Mouse (Mus musculus) left cerebral cortex, adult 2 months (tissue): Measurements from ENCODE around the gene Tmem132d. TPM values are rescaled to one million over a fixed set of nuclear protein-coding genes. Genes with fewer than 3 reads are reported as not detected.

Source experiments
- DNase-seq, 2 experiments: peaks; one replicate each; pipeline ENCODE4 v3.0.0; 2021 to 2022; ENCODE audit warnings: low spot score in 2 of 2, mixed read lengths in 1 of 2; ENCODE audit errors: extremely low spot score in 1 of 2
- H3K27ac ChIP-seq: fragments of 200-600 bp; 2 replicates; pipeline ENCODE4 v1.8.1; 2022
- H3K4me3 ChIP-seq: fragments of 200-600 bp; 2 replicates; pipeline ENCODE4 v1.8.1; 2022
- CTCF ChIP-seq: fragments of 200-600 bp; IDR thresholded peaks from 2 replicates; pipeline ENCODE4 v1.8.1; 2022; ENCODE audit warnings: antibody characterized with exemption, mild to moderate bottlenecking, moderate library complexity
- intact Hi-C: fragments of 180-260 bp; cut with DNase I; formaldehyde crosslinking; loops from one replicate; pipeline ENCODE4 v1.15.1; 2025
- total RNA-seq, 2 experiments: library from RNA; stranded (reverse); gene quantifications; 2 replicates each; pipeline ENCODE4 v1.2.3; 2021

The Tmem132d gene
- total RNA-seq, 2 experiments from 2014 or later = 57.7 to 59.9 TPM

DNA sequence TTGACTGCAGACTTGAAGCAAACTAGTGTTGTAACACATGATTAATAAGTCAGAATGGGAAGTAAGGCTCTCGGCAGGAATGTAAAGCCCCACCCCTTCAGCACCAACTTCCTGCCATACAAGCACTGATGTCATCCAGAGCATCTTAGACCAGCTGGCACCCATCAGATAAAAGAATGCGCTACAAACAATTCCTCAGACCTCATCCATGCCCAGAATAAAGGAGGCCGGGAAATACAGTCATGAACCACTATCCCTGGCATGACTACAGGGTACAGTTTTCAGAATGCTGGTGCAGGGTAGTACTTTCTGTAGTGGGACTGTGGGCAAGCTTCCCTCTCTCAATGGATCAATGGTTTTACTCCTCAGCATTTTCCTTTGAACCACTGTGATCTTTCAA is 310.2 kb downstream of the Tmem132d start:
- H3K4me3 ChIP-seq = no peak overlapping the region
- no peak for DNase-seq
- no peak overlapping the region for H3K27ac ChIP-seq
- intact Hi-C loops = no loop called here
- TF ChIP-seq CTCF = no peak

DNA sequence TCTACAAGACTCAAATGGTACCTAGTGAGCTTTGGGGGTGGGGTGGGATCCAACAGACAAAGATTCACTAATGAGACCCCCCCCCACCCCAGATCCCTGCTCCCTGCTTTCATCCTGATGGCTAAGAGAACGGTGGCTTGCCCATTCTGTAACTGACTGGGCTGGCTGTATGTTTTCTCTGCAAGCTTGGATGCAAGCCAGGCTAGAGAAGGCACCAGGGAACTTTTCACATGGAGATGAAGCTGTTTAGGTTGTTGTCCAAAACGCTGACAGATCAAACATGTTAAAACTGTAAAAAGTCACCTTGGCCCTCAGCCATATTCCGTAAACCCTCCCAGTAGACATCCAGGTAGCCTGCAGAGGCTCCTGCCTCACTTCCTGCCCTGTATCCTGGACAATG is 313.7 kb downstream of the Tmem132d start:
- Histone ChIP-seq H3K27ac (no peak overlapping the region), H3K4me3 (no peak overlapping the region)
- intact Hi-C loops = no loop called here
- no peak for DNase-seq
- TF ChIP-seq CTCF = no peak

- no peak overlapping the region for H3K27ac ChIP-seq
- TF ChIP-seq CTCF = no peak
- intact Hi-C loops = no loop called here
- no peak overlapping the region for H3K4me3 ChIP-seq
- DNase-seq = no peak
Measured at GRCm38 (mm10) chr5:128113107-128113506, 319.8 kb downstream of the Tmem132d start.

GRCm38 (mm10) chr5:128112518-128112917 is 320.4 kb downstream of the Tmem132d start:
- TF ChIP-seq CTCF = peak; percentile 2; the same call in 1 of the 2 replicates
- H3K27ac ChIP-seq = no peak overlapping the region
- DNase-seq = no peak
- no peak overlapping the region for H3K4me3 ChIP-seq
- intact Hi-C loops = no loop called here

DNA sequence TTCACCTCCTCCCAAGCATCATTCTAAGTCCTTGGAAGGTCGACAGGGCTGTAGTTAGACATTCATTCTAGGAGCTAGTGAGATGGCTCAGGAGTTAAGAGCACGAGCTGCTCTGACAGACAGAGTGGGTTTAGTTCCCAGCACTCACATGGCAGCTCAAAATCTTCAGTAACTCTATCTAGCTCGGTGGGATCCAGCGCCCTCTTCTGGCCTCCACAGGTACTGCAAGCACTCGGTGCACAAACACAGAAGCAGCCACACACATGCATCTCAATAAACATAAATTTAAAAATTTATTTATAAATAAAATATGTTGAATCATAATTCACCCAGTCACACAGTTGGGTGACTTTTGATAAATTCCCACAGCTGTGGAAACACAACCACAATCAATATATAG is 321.2 kb downstream of the Tmem132d start:
- TF ChIP-seq CTCF = peak; percentile 47
- DNase-seq = no peak

GRCm38 (mm10) chr5:128102556-128102955 is 330.3 kb downstream of the Tmem132d start:
- intact Hi-C loops = no loop called here
- DNase-seq = peak in 1 of 2 experiments; percentile 29
- TF ChIP-seq CTCF = no peak
- 0 out of 2 replicates have a peak overlapping the region, but pooled peaks have one; percentile 7 for H3K27ac ChIP-seq
- H3K4me3 ChIP-seq = no peak overlapping the region

More for the DNA sequence above, 321.2 kb downstream of the Tmem132d start:
- intact Hi-C loops = no loop called here
- Histone ChIP-seq H3K4me3 (no peak overlapping the region), H3K27ac (no peak overlapping the region)

- DNase-seq = no peak
Measured at GRCm38 (mm10) chr5:128100331-128100730, 332.5 kb downstream of the Tmem132d start.

DNA sequence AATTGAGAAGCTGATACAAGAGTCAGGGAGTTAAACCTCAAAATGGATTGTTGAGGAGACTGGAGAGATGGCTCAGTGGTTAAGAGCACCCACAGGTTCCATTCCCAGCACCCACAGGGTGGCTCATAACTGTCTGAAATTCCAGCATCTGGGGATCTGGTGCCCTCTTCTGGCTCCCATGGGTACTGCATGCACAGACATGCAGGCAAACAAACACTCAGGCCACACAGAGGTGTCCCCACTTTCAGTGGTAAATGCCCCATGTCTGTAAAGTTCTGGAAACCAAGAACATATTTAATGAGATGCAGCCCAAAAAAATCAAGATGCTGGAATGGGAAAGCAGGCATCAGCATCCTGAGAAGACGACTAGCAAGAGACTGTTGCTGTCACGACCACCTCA is 333.4 kb downstream of the Tmem132d start:
- no peak overlapping the region for H3K4me3 ChIP-seq
- H3K27ac ChIP-seq = no peak overlapping the region
- no peak for DNase-seq
- intact Hi-C loops = no loop called here
- TF ChIP-seq CTCF = peak; percentile 41

More at GRCm38 (mm10) chr5:128100331-128100730, 332.5 kb downstream of the Tmem132d start:
- Histone ChIP-seq H3K27ac (no peak overlapping the region), H3K4me3 (no peak overlapping the region)
- no peak for TF ChIP-seq CTCF
- intact Hi-C loops = no loop called here

GRCm38 (mm10) chr5:128090578-128090977 is 342.3 kb downstream of the Tmem132d start:
- intact Hi-C loops = loop anchor here (5.0 kb wide), 1 partner anchor 342 kb away; the partner anchor contains the start of gene Tmem132d
- DNase-seq = no peak
- no peak for TF ChIP-seq CTCF
- Histone ChIP-seq H3K27ac (no peak overlapping the region), H3K4me3 (no peak overlapping the region)

GRCm38 (mm10) chr5:128075456-128075855 is 357.4 kb downstream of the Tmem132d start:
- TF ChIP-seq CTCF = no peak
- Histone ChIP-seq H3K27ac (no peak overlapping the region), H3K4me3 (no peak overlapping the region)
- intact Hi-C loops = no loop called here
- no peak for DNase-seq

DNA sequence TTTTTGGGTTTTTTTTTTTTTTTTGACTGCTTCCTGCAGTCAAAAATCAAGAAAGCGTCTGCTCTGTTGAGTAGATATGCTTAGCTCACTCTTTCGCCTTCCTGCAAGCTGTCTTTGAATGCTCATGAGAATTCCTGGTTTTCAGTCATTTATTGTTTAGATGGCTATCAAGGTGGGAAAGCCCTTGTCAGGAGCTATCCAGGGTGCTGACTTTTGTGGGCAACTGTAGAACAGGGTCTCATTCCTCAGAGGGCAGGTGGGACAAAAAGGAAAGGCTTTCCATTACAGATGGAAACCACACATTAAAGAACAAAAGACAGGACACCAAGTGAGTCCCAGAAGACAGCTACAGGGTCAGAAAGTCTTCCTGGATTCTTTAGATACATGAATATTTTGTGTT is 360.3 kb downstream of the Tmem132d start:
- DNase-seq = no peak
- no peak for TF ChIP-seq CTCF
- Histone ChIP-seq H3K4me3 (no peak overlapping the region), H3K27ac (no peak overlapping the region)
- intact Hi-C loops = no loop called here

GRCm38 (mm10) chr5:128041781-128042180 is 391.1 kb downstream of the Tmem132d start:
- intact Hi-C loops = loop anchor here (5.0 kb wide), 2 partner anchors 219 to 391 kb away; partner anchors contain the start of gene Tmem132d
- no peak for TF ChIP-seq CTCF
- H3K27ac ChIP-seq = no peak overlapping the region

DNA sequence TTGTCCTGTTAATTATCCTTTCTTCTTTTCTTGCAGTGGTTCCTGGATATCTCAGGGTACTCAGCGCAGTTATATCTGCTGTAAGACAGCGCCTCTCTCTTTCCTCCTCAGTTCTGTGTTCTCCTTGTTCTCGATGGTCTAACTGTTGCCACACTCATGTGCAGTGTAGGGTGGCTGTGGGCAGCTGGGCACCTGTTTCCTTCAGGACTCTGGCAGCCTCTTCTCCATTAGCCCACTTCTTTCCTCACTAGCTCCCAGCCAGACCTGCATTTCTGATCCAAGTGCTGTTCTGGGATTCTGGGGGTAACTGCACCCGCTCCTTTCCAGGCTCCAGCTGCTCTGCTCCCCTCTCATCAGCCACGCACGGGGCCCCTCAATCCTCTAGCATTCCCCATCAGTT is 392.8 kb downstream of the Tmem132d start:
- no peak overlapping the region for H3K4me3 ChIP-seq
- intact Hi-C loops = loop anchor here (5.0 kb wide), 2 partner anchors 218 to 392 kb away; partner anchors contain the start of gene Tmem132d
- TF ChIP-seq CTCF = no peak
- no peak for DNase-seq
- H3K27ac ChIP-seq = no peak overlapping the region

More at GRCm38 (mm10) chr5:128041781-128042180, 391.1 kb downstream of the Tmem132d start:
- no peak for DNase-seq
- H3K4me3 ChIP-seq = no peak overlapping the region
